Mouse (Mus musculus): ENCODE data around the gene Srprb.

DNA sequence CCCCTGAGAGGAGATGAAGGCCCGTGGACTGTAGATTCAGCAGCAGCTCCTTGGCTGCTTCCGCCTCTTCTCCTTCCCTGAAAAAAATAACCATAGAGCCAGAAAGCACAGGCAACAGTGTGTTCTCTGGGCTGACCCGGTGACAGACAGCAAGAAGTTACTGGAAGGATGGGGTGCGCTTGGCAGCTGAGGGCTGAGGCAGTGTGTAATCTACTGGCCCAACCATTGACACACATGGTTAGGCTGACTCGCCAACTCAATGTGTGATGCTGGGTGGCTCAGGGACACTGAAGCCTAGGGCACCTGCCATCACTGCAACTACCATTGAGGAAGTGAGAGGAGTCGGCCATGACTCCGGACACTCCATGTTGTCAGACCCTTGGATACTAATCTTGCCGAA is 20.1 kb downstream of the Srprb start:
- no peak for TF ChIP-seq CTCF (conservative IDR thresholded peaks at IDR 0.05; ENCODE audit: low read length)
- TF ChIP-seq POU5F1 (IDR thresholded peaks at IDR 0.05; ENCODE audit: borderline replicate concordance, low read length), result no peak
- no peak for TF ChIP-seq NANOG (IDR thresholded peaks at IDR 0.05; ENCODE audit: borderline replicate concordance, low read length)

All from E14TG2a.4 (cell line).